Mouse (Mus musculus) Patski (cell line): ENCODE data around the gene Faf1. TPM values are rescaled to one million over a fixed set of nuclear protein-coding genes. Genes with fewer than 3 reads are reported as not detected.

Experiments
- ATAC-seq: fragments of 100-300 bp; one replicate; pipeline ENCODE4 v1.8.0; 2021
- CTCF ChIA-PET: fragments of 350-600 bp; sonication (Branson Sonifier 250); formaldehyde crosslinking; loops from one replicate; lab custom pipeline; 2022; ENCODE audit warnings: inconsistent platforms; lab: Charles Lee
- POLR2A ChIA-PET: fragments of 350-600 bp; sonication (Branson Sonifier 250); formaldehyde crosslinking; loops from one replicate; lab custom pipeline; 2022; ENCODE audit warnings: antibody characterized with exemption, inconsistent platforms; lab: Charles Lee
- DNase-seq: peaks from one replicate; pipeline ENCODE4 v3.0.0-alpha.2; 2011; ENCODE audit warnings: low read depth, low spot score
- H3K27me3 ChIP-seq: fragments of 371-371 bp; one replicate; pipeline ENCODE4 v1.5.1; 2021
- CTCF ChIP-seq: fragments of 100-300 bp; IDR thresholded peaks from one replicate; pipeline ENCODE4 v1.5.1; 2021
- in situ Hi-C: fragments of 300-500 bp; cut with MboI; formaldehyde crosslinking; loops from 3 replicates; pipeline ENCODE4 v1.11.1; 2018; ENCODE audit warnings: low pct_unique_long_range_greater_than_20kb, mixed read lengths
- polyA plus RNA-seq: library from polyadenylated mRNA; unstranded; gene quantifications from one replicate; pipeline ENCODE4 v1.2.3, GENCODE M21; 2021

Gene Faf1
- polyA plus RNA-seq, 1 experiment from 2014 or later = 27.2 TPM

GRCm38 (mm10) chr4:109897810-109898566, 221.6 kb downstream of the Faf1 start:
- H3K27me3 ChIP-seq = no peaks in the 10 kb centered on the region
- no peak for TF ChIP-seq CTCF
- POLR2A ChIA-PET = no interaction called here
- CTCF ChIA-PET = interaction anchor here (0.7 to 1.7 kb wide), 3 partner anchors 8 to 54 kb away, joined by 3 to 6 read pairs (median 3); no protein-coding TSS in a partner anchor
- ATAC-seq (no peak), DNase-seq (no peak)
- in situ Hi-C loops = no loop called here

DNA sequence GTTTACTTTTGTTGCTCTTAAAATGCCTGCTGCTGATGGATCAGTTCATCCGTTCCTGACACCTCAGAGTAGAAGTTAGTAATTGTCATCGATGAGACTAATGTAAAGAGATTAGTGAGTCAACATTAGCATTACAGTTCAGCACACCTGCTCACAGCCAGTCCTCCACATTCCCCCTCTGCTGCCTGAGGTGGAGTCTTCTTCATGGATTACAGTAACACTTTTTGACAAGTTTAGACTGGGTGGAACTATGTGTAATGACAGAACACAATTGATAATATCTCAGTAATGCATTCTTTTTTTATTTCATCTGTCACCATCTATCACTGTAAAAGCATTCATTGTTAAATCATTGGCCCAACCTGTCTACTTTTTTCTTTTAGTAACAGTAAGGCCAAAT, 224.7 kb downstream of the Faf1 start:
- ATAC-seq = no peak
- ChIA-PET POLR2A (no interaction called here), CTCF (no interaction called here)
- no peaks in the 10 kb centered on the region for H3K27me3 ChIP-seq
- no peak for DNase-seq
- no peak for TF ChIP-seq CTCF
- in situ Hi-C loops = no loop called here

DNA sequence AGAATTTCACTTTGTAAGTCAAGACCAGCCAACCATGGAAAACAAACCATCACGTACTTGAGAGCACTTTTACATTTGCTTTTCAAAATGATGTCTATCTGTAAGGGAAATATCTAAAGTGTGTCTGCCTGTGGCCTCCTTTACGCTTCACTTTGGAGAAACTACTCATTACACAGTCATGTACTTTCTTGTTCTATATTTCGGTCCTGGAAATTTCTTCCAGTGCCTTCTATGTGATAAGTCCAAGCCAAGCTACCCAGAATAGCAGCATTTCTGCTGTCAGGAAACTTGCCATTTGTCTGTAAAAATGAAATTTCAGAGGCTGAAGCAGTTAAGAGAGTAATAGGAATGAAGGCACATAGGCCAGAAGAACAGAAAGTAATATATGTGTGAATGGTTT, 228.1 kb downstream of the Faf1 start:
- ATAC-seq (no peak), DNase-seq (no peak)
- H3K27me3 ChIP-seq = no peaks in the 10 kb centered on the region
- ChIA-PET CTCF (no interaction called here), POLR2A (interaction anchor here (0.7 kb wide), 1 partner anchor 67 kb away, joined by 3 read pairs; no protein-coding TSS in a partner anchor)
- in situ Hi-C loops = no loop called here
- no peak for TF ChIP-seq CTCF

GRCm38 (mm10) chr4:109929058-109929457, 252.7 kb downstream of the Faf1 start:
- ChIA-PET CTCF (no interaction called here), POLR2A (no interaction called here)
- TF ChIP-seq CTCF = no peak
- DNase-seq (no peak), ATAC-seq (no peak)
- H3K27me3 ChIP-seq = no peaks in the 10 kb centered on the region
- in situ Hi-C loops = no loop called here

- peak; percentile 42 for TF ChIP-seq CTCF
- in situ Hi-C loops = no loop called here
- POLR2A ChIA-PET = no interaction called here
Observed at GRCm38 (mm10) chr4:109930445-109930844, 254.1 kb downstream of the Faf1 start.

DNA sequence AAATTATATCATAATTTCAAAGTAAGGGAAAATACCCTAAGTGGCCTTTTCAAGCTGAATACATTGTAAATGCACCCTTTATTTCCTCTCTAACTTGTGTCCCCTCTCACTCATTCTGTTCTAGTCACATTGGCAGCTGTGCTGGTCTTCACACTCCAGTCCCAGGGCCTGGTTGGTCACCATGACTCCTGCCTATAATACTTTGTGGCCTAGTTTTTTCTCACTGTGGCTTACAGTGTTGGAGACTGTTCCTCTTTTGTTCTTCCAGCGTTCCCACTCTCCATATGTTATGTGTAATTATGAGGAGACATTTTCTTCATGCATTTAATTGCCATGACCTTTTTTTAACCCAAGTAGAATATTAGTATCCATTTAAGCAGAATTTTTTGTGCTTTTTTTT, 254.5 kb downstream of the Faf1 start:
- ATAC-seq = no peak
- in situ Hi-C loops = no loop called here
- CTCF ChIA-PET = no interaction called here
- no peaks in the 10 kb centered on the region for H3K27me3 ChIP-seq
- DNase-seq = no peak
- TF ChIP-seq CTCF = no peak
- POLR2A ChIA-PET = no interaction called here

More at GRCm38 (mm10) chr4:109930445-109930844, 254.1 kb downstream of the Faf1 start:
- CTCF ChIA-PET = no interaction called here
- no peaks in the 10 kb centered on the region for H3K27me3 ChIP-seq
- ATAC-seq (no peak), DNase-seq (no peak)

- in situ Hi-C loops = no loop called here
- POLR2A ChIA-PET = no interaction called here
- DNase-seq = no peak
- ATAC-seq = no peak
- no peaks in the 10 kb centered on the region for H3K27me3 ChIP-seq
- CTCF ChIA-PET = interaction anchor here (1.0 kb wide), 2 partner anchors 17 to 85 kb away, joined by 3 to 5 read pairs; no protein-coding TSS in a partner anchor
- TF ChIP-seq CTCF = no peak
Observed at GRCm38 (mm10) chr4:109936557-109936956, 260.2 kb downstream of the Faf1 start.

DNA sequence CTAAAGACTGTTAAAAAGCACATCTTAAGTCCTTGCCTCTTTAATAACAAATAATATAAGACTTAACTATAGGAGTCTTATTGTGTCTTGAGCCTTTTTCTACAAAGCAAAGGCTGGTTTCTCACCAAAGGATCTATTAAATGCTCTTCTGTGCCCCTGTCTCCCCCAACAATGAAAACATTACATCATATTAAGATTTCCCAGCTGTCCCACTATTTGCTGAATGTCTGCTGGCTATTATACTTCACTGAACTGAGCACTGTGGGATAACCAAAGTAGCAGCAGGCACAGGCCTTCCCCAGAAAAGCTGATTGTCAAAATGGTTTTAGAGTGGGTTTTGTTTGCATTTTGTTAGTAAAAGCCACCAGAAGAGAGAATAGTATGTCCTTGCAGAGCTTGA, 262.9 kb downstream of the Faf1 start:
- no peaks in the 10 kb centered on the region for H3K27me3 ChIP-seq
- no peak for TF ChIP-seq CTCF
- POLR2A ChIA-PET = no interaction called here
- CTCF ChIA-PET = no interaction called here
- in situ Hi-C loops = no loop called here
- no peak for ATAC-seq
- DNase-seq = no peak

- ATAC-seq = no peak
- CTCF ChIA-PET = no interaction called here
- POLR2A ChIA-PET = interaction anchor here (0.6 kb wide), 1 partner anchor 24 kb away, joined by 3 read pairs; no protein-coding TSS in a partner anchor
- no peaks in the 10 kb centered on the region for H3K27me3 ChIP-seq
- in situ Hi-C loops = no loop called here
- TF ChIP-seq CTCF = no peak
- no peak for DNase-seq
Observed at GRCm38 (mm10) chr4:109945554-109945953, 269.2 kb downstream of the Faf1 start.

DNA sequence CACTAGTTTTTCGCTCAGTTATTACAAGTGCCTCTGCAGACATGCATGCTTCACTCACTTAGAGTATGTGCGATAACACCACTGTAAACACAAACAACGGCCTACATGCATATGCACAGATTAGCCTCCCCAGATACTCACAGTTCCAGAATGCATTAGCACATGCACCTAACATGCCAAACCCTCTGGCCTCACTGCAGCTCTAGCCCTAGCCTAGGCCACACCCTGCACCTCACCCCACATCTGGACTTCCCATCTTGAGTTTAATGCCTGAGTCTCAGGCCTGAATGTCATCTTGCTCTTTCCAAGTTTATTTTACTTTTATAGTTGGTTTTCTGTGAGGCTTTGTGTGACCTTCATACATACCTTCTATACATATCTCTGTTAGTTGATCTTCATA, 272.9 kb downstream of the Faf1 start:
- in situ Hi-C loops = no loop called here
- no peak for TF ChIP-seq CTCF
- CTCF ChIA-PET = no interaction called here
- DNase-seq = no peak
- no peak for ATAC-seq
- H3K27me3 ChIP-seq = no peaks in the 10 kb centered on the region
- POLR2A ChIA-PET = no interaction called here

DNA sequence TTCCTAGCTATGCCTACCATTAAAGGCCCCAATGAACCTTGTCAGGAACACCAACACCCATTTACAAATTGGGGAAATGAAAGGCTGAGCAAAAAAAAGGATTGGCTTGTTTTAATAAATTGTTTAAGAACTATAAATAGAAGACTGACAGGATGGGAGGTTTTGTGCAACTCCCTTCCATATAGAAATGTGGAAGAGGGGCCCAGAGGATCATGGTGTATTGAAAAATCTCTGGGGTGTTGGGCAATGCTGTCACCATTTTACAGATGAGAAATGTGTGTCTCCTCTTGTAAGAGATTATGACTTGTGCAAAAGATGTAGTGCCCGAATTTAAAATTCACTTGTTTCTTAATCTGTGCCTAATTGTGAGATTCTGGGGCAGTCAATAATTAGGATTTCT, 277.1 kb downstream of the Faf1 start:
- in situ Hi-C loops = no loop called here
- no peak for ATAC-seq
- TF ChIP-seq CTCF = no peak
- H3K27me3 ChIP-seq = no peaks in the 10 kb centered on the region
- CTCF ChIA-PET = interaction anchor here (2.3 kb wide), 1 partner anchor 17 kb away, joined by 5 read pairs; no protein-coding TSS in a partner anchor
- POLR2A ChIA-PET = no interaction called here
- no peak for DNase-seq
